10 mouse cellular contexts compared by ENCODE assay signal in the genomic region with DNA sequence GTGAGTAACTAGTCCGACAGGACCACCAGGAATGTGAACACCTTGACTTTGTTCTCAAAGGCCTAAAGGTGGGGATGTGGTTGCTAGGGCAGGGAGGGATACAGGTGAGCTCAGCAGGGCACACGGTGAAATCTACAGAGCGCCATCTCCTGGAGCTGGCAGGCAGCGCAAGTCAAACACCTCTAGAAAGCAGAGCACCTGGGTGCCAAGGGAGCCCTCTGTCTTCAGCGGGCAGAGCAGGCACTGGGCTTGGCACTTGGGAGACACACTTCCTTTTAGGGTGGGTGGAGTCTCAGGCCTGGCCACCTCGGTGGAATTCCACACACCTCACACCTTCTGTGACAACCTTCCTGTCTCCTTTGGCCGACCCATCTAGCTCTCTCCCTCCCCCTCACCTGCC.
DNase-seq lines count a peak whose midpoint lies in the region; ATAC-seq and TF ChIP-seq lines count a peak whose summit lies in the region.
"Had no signal": no experiment of that assay in that cellular context is flagged by ENCODE, and none has a peak within 500 bp of the region (broad histone marks: within the 10 kb centered on the region; RNA-seq: fewer than 3 reads in every experiment).

No protein-coding gene starts in this region.

- no peak for TF ChIP-seq POLR2A in cerebellum, adult 2 months (IDR thresholded peaks at IDR 0.05; ENCODE audit: borderline replicate concordance, insufficient read depth, low read length)

- H3K9ac ChIP-seq in midbrain, postnatal 0 days (replicated peaks; ENCODE audit: low read length, poor library complexity, severe bottlenecking): no peak overlapping the region
- H3K9ac ChIP-seq in midbrain, embryonic 15.5 days: no peak overlapping the region
- H3K9ac ChIP-seq: heart, embryonic 13.5 days; midbrain, embryonic 13.5 days had no signal

- no peak for ATAC-seq in midbrain, postnatal 0 days (ENCODE audit: low FRiP score)
- ATAC-seq in midbrain, embryonic 15.5 days (replicated peaks): no peak
- ATAC-seq: midbrain, embryonic 13.5 days had no signal

- no peaks in the 10 kb centered on the region for H3K27me3 ChIP-seq in cerebellum, adult 2 months (ENCODE audit: control insufficient read depth, insufficient read depth, low read length)
- H3K27me3 ChIP-seq in midbrain, postnatal 0 days (ENCODE audit: insufficient read depth, low read length): no peaks in the 10 kb centered on the region
- no peaks in the 10 kb centered on the region for H3K27me3 ChIP-seq in midbrain, embryonic 15.5 days (replicated peaks)
- no peaks in the 10 kb centered on the region for H3K27me3 ChIP-seq in hindbrain, embryonic 10.5 days (ENCODE audit: insufficient read depth, poor library complexity, severe bottlenecking)
- H3K27me3 ChIP-seq: heart, embryonic 13.5 days; midbrain, embryonic 13.5 days had no signal

- H3K36me3 ChIP-seq in midbrain, postnatal 0 days (ENCODE audit: insufficient read depth, low read length): no peaks in the 10 kb centered on the region
- no peaks in the 10 kb centered on the region for H3K36me3 ChIP-seq in midbrain, embryonic 15.5 days (replicated peaks)
- no peaks in the 10 kb centered on the region for H3K36me3 ChIP-seq in hindbrain, embryonic 10.5 days
- H3K36me3 ChIP-seq: heart, embryonic 13.5 days; midbrain, embryonic 13.5 days had no signal

- H3K9me3 ChIP-seq in midbrain, postnatal 0 days (ENCODE audit: low read length): no peaks in the 10 kb centered on the region
- no peaks in the 10 kb centered on the region for H3K9me3 ChIP-seq in midbrain, embryonic 15.5 days
- H3K9me3 ChIP-seq in hindbrain, embryonic 10.5 days: no peaks in the 10 kb centered on the region
- H3K9me3 ChIP-seq: heart, embryonic 13.5 days; midbrain, embryonic 13.5 days had no signal

- no peak overlapping the region for H3K4me3 ChIP-seq in cerebellum, adult 2 months (replicated peaks; ENCODE audit: insufficient read depth, low read depth, low read length)
- no peak overlapping the region for H3K4me3 ChIP-seq in midbrain, postnatal 0 days (ENCODE audit: low read depth, low read length)
- no peak overlapping the region for H3K4me3 ChIP-seq in midbrain, embryonic 15.5 days
- H3K4me3 ChIP-seq in hindbrain, embryonic 10.5 days: no peak overlapping the region
- H3K4me3 ChIP-seq: heart, embryonic 13.5 days; midbrain, embryonic 13.5 days had no signal

- DNase-seq in cerebellum, adult 2 months: no peak
- no peak for DNase-seq in cerebellum, adult 8-10 months
- no peak for DNase-seq in midbrain, postnatal 0 days (ENCODE audit: low spot score)
- peak; percentile 54 to 66 for DNase-seq in kidney, postnatal 25 days
- peak; percentile 56 for DNase-seq in testis, postnatal 10 days (ENCODE audit: low spot score)
- DNase-seq in hindbrain, embryonic 10.5 days (ENCODE audit: low spot score): no peak
- no peak for DNase-seq in urinary bladder, adult 2 months (ENCODE audit: low spot score)

- WGBS in cerebellum, adult 2 months: 62% methylated on average over 7 of the region's 7 CpGs
- WGBS in midbrain, postnatal 0 days: 49% methylated on average over 7 of the region's 7 CpGs
- WGBS in midbrain, embryonic 15.5 days: 53% methylated on average over 7 of the region's 7 CpGs
- WGBS in hindbrain, embryonic 10.5 days: 45% methylated on average over 7 of the region's 7 CpGs

- peak; percentile 22; the same call in 1 of the 2 replicates for TF ChIP-seq CTCF in cerebellum, adult 2 months (IDR thresholded peaks at IDR 0.05; ENCODE audit: borderline replicate concordance, insufficient read depth, low read depth, low read length)
- peak; percentile 38 for TF ChIP-seq CTCF in midbrain, postnatal 0 days (IDR thresholded peaks at IDR 0.05)

- no peak overlapping the region for H3K27ac ChIP-seq in cerebellum, adult 2 months (ENCODE audit: insufficient read depth, low read length)
- H3K27ac ChIP-seq in midbrain, postnatal 0 days (ENCODE audit: low read depth, low read length): no peak overlapping the region
- no peak overlapping the region for H3K27ac ChIP-seq in midbrain, embryonic 15.5 days
- no peak overlapping the region for H3K27ac ChIP-seq in hindbrain, embryonic 10.5 days
- H3K27ac ChIP-seq: heart, embryonic 13.5 days; midbrain, embryonic 13.5 days had no signal

- H3K4me1 ChIP-seq in cerebellum, adult 2 months (ENCODE audit: control insufficient read depth, insufficient read depth, low read length): peaks cover 10% of the 10 kb centered on the region
- no peaks in the 10 kb centered on the region for H3K4me1 ChIP-seq in midbrain, postnatal 0 days (ENCODE audit: insufficient read depth, low read length)
- H3K4me1 ChIP-seq in midbrain, embryonic 15.5 days: peaks cover 21% of the 10 kb centered on the region
- peaks cover 29% of the 10 kb centered on the region for H3K4me1 ChIP-seq in hindbrain, embryonic 10.5 days (replicated peaks)

- H3K4me2 ChIP-seq in midbrain, postnatal 0 days (ENCODE audit: low read depth, low read length, poor library complexity, severe bottlenecking): no peak overlapping the region
- no peak overlapping the region for H3K4me2 ChIP-seq in midbrain, embryonic 15.5 days
- H3K4me2 ChIP-seq: heart, embryonic 13.5 days; midbrain, embryonic 13.5 days had no signal

Comparison
In these comparisons a context has a peak if more than half of its experiments do, and no peak if none do; other contexts are left out.
1. DNase-seq: peak in kidney, postnatal 25 days (2 of 2) and testis, postnatal 10 days (single experiment); none in cerebellum, adult 2 months (0 of 2), cerebellum, adult 8-10 months (single experiment), midbrain, postnatal 0 days (single experiment), hindbrain, embryonic 10.5 days (single experiment) and urinary bladder, adult 2 months (single experiment).